Mouse (Mus musculus) cortical plate, adult 2 months (tissue): ENCODE results near the gene Tmem231.

Experiments
- CTCF ChIP-seq: fragments of 200-500 bp; IDR thresholded peaks from 2 replicates; pipeline ENCODE4 v1.5.1; 2011; ENCODE audit warnings: mild to moderate bottlenecking, control low read depth, low read length; ENCODE audit not compliant: insufficient read depth; ENCODE audit errors: extremely low read depth
- POLR2A ChIP-seq: fragments of 200-500 bp; IDR thresholded peaks from 2 replicates; pipeline ENCODE4 v1.6.1; 2011; ENCODE audit warnings: mild to moderate bottlenecking, low read length, control low read depth; ENCODE audit not compliant: insufficient read depth; ENCODE audit errors: extremely low read depth

DNA sequence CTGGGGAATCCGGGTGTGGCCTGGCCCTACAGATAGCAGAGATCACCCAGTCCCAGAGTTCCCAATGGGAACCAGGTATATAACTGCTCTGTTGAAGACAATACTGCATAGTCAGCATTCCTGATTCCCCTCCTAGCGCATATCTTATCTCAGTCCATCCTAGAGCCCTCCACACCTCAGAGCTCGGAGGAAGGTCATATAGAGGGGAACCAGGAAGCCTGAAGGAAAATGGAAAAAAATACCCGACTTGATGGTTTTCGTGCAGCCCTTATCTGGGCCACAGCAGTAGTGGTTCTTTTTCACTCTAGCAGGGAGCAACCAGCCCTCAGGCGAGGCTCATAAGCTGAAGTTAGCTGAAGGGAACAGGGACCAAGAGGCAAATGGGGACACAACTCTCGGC lies 8.7 kb downstream of the Tmem231 start:
- TF ChIP-seq POLR2A (no peak), CTCF (no peak)
